Mouse (Mus musculus): Measurements from ENCODE around the gene Adcy1.

GRCm38 (mm10) chr11:7132736-7133387, 69.6 kb downstream of the Adcy1 start:
- no peak for TF ChIP-seq POLR2A (IDR thresholded peaks at IDR 0.05; ENCODE audit: borderline replicate concordance, low read depth, low read length)
- TF ChIP-seq CTCF (IDR thresholded peaks at IDR 0.05; ENCODE audit: low read depth, low read length) = no peak

Measured in bone marrow macrophage, adult 2 months (primary cell).